Mouse (Mus musculus): ENCODE results near the gene Dlgap1. TPM values are rescaled to one million over a fixed set of nuclear protein-coding genes. Genes with fewer than 3 reads are reported as not detected.

The Dlgap1 gene
- polyA plus RNA-seq, 1 experiment from 2014 or later = 0.03 TPM

GRCm38 (mm10) chr17:70498256-70498655 lies 529.4 kb downstream of the Dlgap1 start:
- H3K9me3 ChIP-seq (replicated peaks) = no peaks in the 10 kb centered on the region
- H3K4me2 ChIP-seq = no peak overlapping the region
- 60% methylated on average over 6 of the region's 6 CpGs for WGBS (ENCODE audit: insufficient replicate concordance)
- no peaks in the 10 kb centered on the region for H3K4me1 ChIP-seq (replicated peaks)
- no peak overlapping the region for H3K4me3 ChIP-seq (replicated peaks)
- ATAC-seq (ENCODE audit: low read depth) (no peak), DNase-seq (no peak)
- no peak overlapping the region for H3K9ac ChIP-seq
- no peak overlapping the region for H3K27ac ChIP-seq
- H3K27me3 ChIP-seq = no peaks in the 10 kb centered on the region
- no peaks in the 10 kb centered on the region for H3K36me3 ChIP-seq

- Histone ChIP-seq H3K27ac (no peak overlapping the region), H3K4me1 (replicated peaks) (no peaks in the 10 kb centered on the region), H3K27me3 (no peaks in the 10 kb centered on the region), H3K9me3 (replicated peaks) (no peaks in the 10 kb centered on the region), H3K36me3 (no peaks in the 10 kb centered on the region), H3K4me3 (replicated peaks) (no peak overlapping the region), H3K9ac (no peak overlapping the region), H3K4me2 (no peak overlapping the region)
- ATAC-seq (ENCODE audit: low read depth) = no peak
- no peak for DNase-seq
- WGBS (ENCODE audit: insufficient replicate concordance) = 26% methylated on average over 7 of the region's 7 CpGs
Observed at GRCm38 (mm10) chr17:70501933-70502332, 533.1 kb downstream of the Dlgap1 start.

GRCm38 (mm10) chr17:70507759-70508158 lies 538.9 kb downstream of the Dlgap1 start:
- Histone ChIP-seq H3K27ac (no peak overlapping the region), H3K4me3 (replicated peaks) (no peak overlapping the region), H3K4me2 (no peak overlapping the region), H3K9me3 (replicated peaks) (no peaks in the 10 kb centered on the region), H3K4me1 (replicated peaks) (no peaks in the 10 kb centered on the region), H3K9ac (no peak overlapping the region), H3K36me3 (no peaks in the 10 kb centered on the region), H3K27me3 (no peaks in the 10 kb centered on the region)
- DNase-seq (no peak), ATAC-seq (ENCODE audit: low read depth) (no peak)
- WGBS (ENCODE audit: insufficient replicate concordance) = 62% methylated on average over 4 of the region's 4 CpGs

- Histone ChIP-seq H3K36me3 (no peaks in the 10 kb centered on the region), H3K4me2 (no peak overlapping the region), H3K4me3 (replicated peaks) (no peak overlapping the region), H3K9me3 (replicated peaks) (no peaks in the 10 kb centered on the region), H3K27ac (no peak overlapping the region), H3K4me1 (replicated peaks) (no peaks in the 10 kb centered on the region), H3K27me3 (no peaks in the 10 kb centered on the region), H3K9ac (no peak overlapping the region)
- ATAC-seq (ENCODE audit: low read depth) (no peak), DNase-seq (no peak)
- 52% methylated on average over 5 of the region's 5 CpGs for WGBS (ENCODE audit: insufficient replicate concordance)
Observed at GRCm38 (mm10) chr17:70510441-70510840, 541.6 kb downstream of the Dlgap1 start.

GRCm38 (mm10) chr17:70511401-70511800 lies 542.5 kb downstream of the Dlgap1 start:
- Histone ChIP-seq H3K4me1 (replicated peaks) (no peaks in the 10 kb centered on the region), H3K4me2 (no peak overlapping the region), H3K27me3 (no peaks in the 10 kb centered on the region), H3K9ac (no peak overlapping the region), H3K9me3 (replicated peaks) (0 out of 2 replicates have a peak, but pooled peaks cover 2% of the 10 kb centered on the region), H3K36me3 (no peaks in the 10 kb centered on the region), H3K4me3 (replicated peaks) (no peak overlapping the region), H3K27ac (no peak overlapping the region)
- no peak for ATAC-seq (ENCODE audit: low read depth)
- WGBS (ENCODE audit: insufficient replicate concordance) = 80% methylated on average over 3 of the region's 3 CpGs
- DNase-seq = no peak

GRCm38 (mm10) chr17:70513736-70514135 lies 544.9 kb downstream of the Dlgap1 start:
- Histone ChIP-seq H3K9me3 (replicated peaks) (peaks cover 5% of the 10 kb centered on the region; the same call in 1 of the 2 replicates), H3K36me3 (no peaks in the 10 kb centered on the region), H3K4me2 (no peak overlapping the region), H3K9ac (no peak overlapping the region), H3K27me3 (no peaks in the 10 kb centered on the region), H3K4me1 (replicated peaks) (no peaks in the 10 kb centered on the region), H3K4me3 (replicated peaks) (no peak overlapping the region), H3K27ac (no peak overlapping the region)
- ATAC-seq (ENCODE audit: low read depth) (no peak), DNase-seq (no peak)
- 63% methylated on average over 5 of the region's 5 CpGs for WGBS (ENCODE audit: insufficient replicate concordance)

GRCm38 (mm10) chr17:70516506-70516905 lies 547.6 kb downstream of the Dlgap1 start:
- no peak overlapping the region for H3K4me2 ChIP-seq
- no peak overlapping the region for H3K9ac ChIP-seq
- no peak overlapping the region for H3K4me3 ChIP-seq (replicated peaks)
- no peak overlapping the region for H3K27ac ChIP-seq
- 71% methylated on average over 18 of the region's 18 CpGs for WGBS (ENCODE audit: insufficient replicate concordance)
- H3K36me3 ChIP-seq = no peaks in the 10 kb centered on the region
- ATAC-seq (ENCODE audit: low read depth) = no peak
- H3K27me3 ChIP-seq = no peaks in the 10 kb centered on the region
- no peaks in the 10 kb centered on the region for H3K4me1 ChIP-seq (replicated peaks)
- DNase-seq = no peak
- peaks cover 5% of the 10 kb centered on the region; the same call in 1 of the 2 replicates for H3K9me3 ChIP-seq (replicated peaks)

- DNase-seq (no peak), ATAC-seq (ENCODE audit: low read depth) (no peak)
- Histone ChIP-seq H3K4me1 (replicated peaks) (no peaks in the 10 kb centered on the region), H3K36me3 (no peaks in the 10 kb centered on the region), H3K4me3 (replicated peaks) (no peak overlapping the region), H3K4me2 (no peak overlapping the region), H3K27ac (no peak overlapping the region), H3K9me3 (replicated peaks) (peaks cover 5% of the 10 kb centered on the region; the same call in 1 of the 2 replicates), H3K9ac (no peak overlapping the region), H3K27me3 (no peaks in the 10 kb centered on the region)
- WGBS (ENCODE audit: insufficient replicate concordance) = 75% methylated on average over 12 of the region's 12 CpGs
Observed at GRCm38 (mm10) chr17:70517333-70517732, 548.5 kb downstream of the Dlgap1 start.

GRCm38 (mm10) chr17:70521058-70521851 lies 552.4 kb downstream of the Dlgap1 start:
- Histone ChIP-seq H3K27me3 (no peaks in the 10 kb centered on the region), H3K4me2 (no peak overlapping the region), H3K9me3 (replicated peaks) (peaks cover 5% of the 10 kb centered on the region; the same call in 1 of the 2 replicates), H3K9ac (no peak overlapping the region), H3K4me1 (replicated peaks) (no peaks in the 10 kb centered on the region), H3K36me3 (no peaks in the 10 kb centered on the region), H3K27ac (no peak overlapping the region), H3K4me3 (replicated peaks) (no peak overlapping the region)
- DNase-seq (no peak), ATAC-seq (ENCODE audit: low read depth) (no peak)
- WGBS (ENCODE audit: insufficient replicate concordance) = 56% methylated on average over 5 of the region's 5 CpGs

- DNase-seq (no peak), ATAC-seq (ENCODE audit: low read depth) (no peak)
- Histone ChIP-seq H3K27me3 (no peaks in the 10 kb centered on the region), H3K27ac (no peak overlapping the region), H3K9me3 (replicated peaks) (no peaks in the 10 kb centered on the region; the same call in 1 of the 2 replicates), H3K4me1 (replicated peaks) (no peaks in the 10 kb centered on the region), H3K4me3 (replicated peaks) (no peak overlapping the region), H3K4me2 (no peak overlapping the region), H3K36me3 (no peaks in the 10 kb centered on the region), H3K9ac (no peak overlapping the region)
- 37% methylated on average over 11 of the region's 11 CpGs for WGBS (ENCODE audit: insufficient replicate concordance)
Observed at GRCm38 (mm10) chr17:70521971-70522370, 553.1 kb downstream of the Dlgap1 start.

GRCm38 (mm10) chr17:70525990-70526389 lies 557.1 kb downstream of the Dlgap1 start:
- no peaks in the 10 kb centered on the region for H3K9me3 ChIP-seq (replicated peaks)
- H3K9ac ChIP-seq = no peak overlapping the region
- no peak overlapping the region for H3K4me2 ChIP-seq
- H3K27me3 ChIP-seq = no peaks in the 10 kb centered on the region
- no peak for DNase-seq
- no peaks in the 10 kb centered on the region for H3K4me1 ChIP-seq (replicated peaks)
- no peak overlapping the region for H3K27ac ChIP-seq
- no peak for ATAC-seq (ENCODE audit: low read depth)
- H3K4me3 ChIP-seq (replicated peaks) = no peak overlapping the region
- H3K36me3 ChIP-seq = no peaks in the 10 kb centered on the region
- WGBS (ENCODE audit: insufficient replicate concordance) = 27% methylated on average over 3 of the region's 3 CpGs

GRCm38 (mm10) chr17:70527101-70527500 lies 558.2 kb downstream of the Dlgap1 start:
- no peak for DNase-seq

More at GRCm38 (mm10) chr17:70527101-70527500, 558.2 kb downstream of the Dlgap1 start:
- Histone ChIP-seq H3K4me3 (replicated peaks) (no peak overlapping the region), H3K27me3 (no peaks in the 10 kb centered on the region), H3K9ac (no peak overlapping the region), H3K36me3 (no peaks in the 10 kb centered on the region), H3K27ac (no peak overlapping the region), H3K9me3 (replicated peaks) (no peaks in the 10 kb centered on the region), H3K4me2 (no peak overlapping the region), H3K4me1 (replicated peaks) (no peaks in the 10 kb centered on the region)
- no peak for ATAC-seq (ENCODE audit: low read depth)
- WGBS (ENCODE audit: insufficient replicate concordance) = 22% methylated on average over 9 of the region's 9 CpGs
